Mouse (Mus musculus) stomach, postnatal 0 days (tissue): Measurements from ENCODE around the gene Atcay. TPM values are rescaled to one million over a fixed set of nuclear protein-coding genes. Genes with fewer than 3 reads are reported as not detected.
A peak's percentile ranks its signal among the peaks of the same experiment; 100 is the strongest.

Source experiments
- ATAC-seq: fragments of 200-750 bp; cut with Nextera tagmentation; 2 replicates; pipeline ENCODE4 v1.8.0; 2017; ENCODE audit not compliant: low FRiP score, low TSS enrichment
- DNase-seq: peaks from one replicate; pipeline ENCODE4 v3.0.0-alpha.2; 2016; ENCODE audit warnings: low spot score
- H3K27ac ChIP-seq: fragments of 300-500 bp; sonication (generic); replicated peaks from 2 replicates; pipeline ENCODE4 v1.5.1; 2014; ENCODE audit warnings: mild to moderate bottlenecking, control low read depth
- H3K27me3 ChIP-seq: fragments of 300-500 bp; sonication (generic); 2 replicates; pipeline ENCODE4 v1.6.1; 2014; ENCODE audit warnings: low read length; ENCODE audit not compliant: control insufficient read depth, insufficient read depth
- H3K36me3 ChIP-seq: fragments of 300-500 bp; sonication (generic); 2 replicates; pipeline ENCODE4 v1.6.1; 2014; ENCODE audit warnings: low read length, mixed read lengths; ENCODE audit not compliant: control insufficient read depth, insufficient read depth
- H3K4me1 ChIP-seq: fragments of 300-500 bp; sonication (generic); replicated peaks from 2 replicates; pipeline ENCODE4 v1.6.1; 2014; ENCODE audit warnings: antibody characterized with exemption; ENCODE audit not compliant: control insufficient read depth, insufficient read depth
- H3K4me2 ChIP-seq: fragments of 300-500 bp; sonication (generic); replicated peaks from 2 replicates; pipeline ENCODE4 v1.6.1; 2014; ENCODE audit warnings: low read depth, mild to moderate bottlenecking, control low read depth, moderate library complexity
- H3K4me3 ChIP-seq: fragments of 300-500 bp; sonication (generic); 2 replicates; pipeline ENCODE4 v1.5.1; 2014; ENCODE audit warnings: low read depth, low read length, control low read depth
- H3K9ac ChIP-seq: fragments of 300-500 bp; sonication (generic); 2 replicates; pipeline ENCODE4 v1.6.1; 2014; ENCODE audit warnings: mild to moderate bottlenecking, low read length, control low read depth, mixed read lengths
- H3K9me3 ChIP-seq: fragments of 300-500 bp; sonication (generic); 2 replicates; pipeline ENCODE4 v1.6.1; 2016; ENCODE audit warnings: low read length; ENCODE audit not compliant: control insufficient read depth
- CTCF ChIP-seq: IDR thresholded peaks from 2 replicates; pipeline ENCODE4 v1.5.1; 2016; ENCODE audit warnings: antibody characterized with exemption, low read depth, mild to moderate bottlenecking, moderate library complexity
- EP300 ChIP-seq: optimal IDR thresholded peaks from 2 replicates; pipeline ENCODE3; 2016; ENCODE audit warnings: antibody characterized with exemption
- WGBS: fragments of 180-500 bp; shearing (Covaris S2); extraction: QIAGEN DNeasy Blood & Tissue Kit; methylation state at CpG from one replicate; pipeline ENCODE4 v1.1.7; 2014; 5-methylcytosine and 5-hydroxymethylcytosine counted together
- microRNA-seq: library from miRNA; unstranded; fragments of <30 nt; microRNA quantifications from one replicate; pipeline ENCODE4, GENCODE M21; 2016
- polyA plus RNA-seq: library from polyadenylated mRNA; unstranded; fragments of >200 nt; fragmentation: Nextera tagmentation; extraction: Ambion mirVana; gene quantifications from 2 replicates; pipeline ENCODE4 v1.2.1, GENCODE M21; 2015

Gene Atcay
- polyA plus RNA-seq, 1 experiment from 2014 or later = 0.91 TPM

- Histone ChIP-seq H3K36me3 (peaks cover 11% of the 10 kb centered on the region; the same call in 1 of the 2 replicates), H3K27me3 (no peaks in the 10 kb centered on the region), H3K9ac (peak within 1 kb of the TSS; percentile 88), H3K4me3 (peak within 1 kb of the TSS; percentile 91), H3K9me3 (no peaks in the 10 kb centered on the region), H3K4me2 (peak within 1 kb of the TSS; percentile 93), H3K27ac (peak within 1 kb of the TSS; percentile 87), H3K4me1 (no peaks in the 10 kb centered on the region)
- under 1% methylated on average over 49 of the region's 64 CpGs for WGBS
- peak; percentile 100 for DNase-seq
- TF ChIP-seq CTCF (no peak), EP300 (no peak)
- peak; percentile 91 for ATAC-seq
These were observed 63.2 kb downstream of the Atcay start, which contains the start of gene Pias4 for GRCm38 (mm10) chr10:81167200-81168086. Gene Pias4, minus strand, starts transcription at chr10:81167923.

GRCm38 (mm10) chr10:81165118-81165517 is 65.5 kb downstream of the Atcay start:
- Histone ChIP-seq H3K4me2 (no peak overlapping the region), H3K4me1 (no peaks in the 10 kb centered on the region), H3K27me3 (no peaks in the 10 kb centered on the region), H3K36me3 (peaks cover 11% of the 10 kb centered on the region; the same call in 1 of the 2 replicates), H3K4me3 (no peak overlapping the region), H3K9me3 (no peaks in the 10 kb centered on the region), H3K27ac (no peak overlapping the region), H3K9ac (no peak overlapping the region)
- DNase-seq (no peak), ATAC-seq (no peak)
- 68% methylated on average over 8 of the region's 8 CpGs for WGBS
- TF ChIP-seq CTCF (no peak), EP300 (no peak)

DNA sequence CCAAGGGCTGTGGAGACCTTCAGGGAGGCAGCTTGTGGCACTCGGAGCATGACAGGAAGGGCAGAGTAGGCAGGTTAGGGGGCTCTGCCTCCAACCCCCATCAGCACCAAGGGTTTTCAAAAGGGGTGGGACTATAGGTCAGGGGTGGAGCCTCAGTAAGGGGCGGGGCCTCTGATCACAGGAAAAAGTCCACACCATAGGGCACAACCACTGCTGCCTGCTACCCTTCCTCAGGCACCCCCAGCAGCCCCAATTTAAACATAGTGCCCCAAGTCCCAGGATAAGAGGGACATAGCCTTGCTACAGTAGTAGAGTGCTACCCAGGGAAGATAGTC is 68.3 kb downstream of the Atcay start:
- no peak overlapping the region for H3K27ac ChIP-seq
- ATAC-seq (no peak), DNase-seq (no peak)
- no peaks in the 10 kb centered on the region for H3K27me3 ChIP-seq
- H3K4me1 ChIP-seq = no peaks in the 10 kb centered on the region
- H3K9me3 ChIP-seq = no peaks in the 10 kb centered on the region
- TF ChIP-seq CTCF (no peak), EP300 (no peak)
- no peak overlapping the region for H3K4me3 ChIP-seq
- 64% methylated on average over 2 of the region's 2 CpGs for WGBS
- peaks cover 16% of the 10 kb centered on the region; the same call in 1 of the 2 replicates for H3K36me3 ChIP-seq
- H3K9ac ChIP-seq = no peak overlapping the region
- H3K4me2 ChIP-seq = no peak overlapping the region

GRCm38 (mm10) chr10:81161602-81162317 is 68.9 kb downstream of the Atcay start:
- H3K9ac ChIP-seq = no peak overlapping the region
- no peaks in the 10 kb centered on the region for H3K9me3 ChIP-seq
- WGBS = 74% methylated on average over 8 of the region's 8 CpGs
- H3K36me3 ChIP-seq = peaks cover 19% of the 10 kb centered on the region; the same call in 1 of the 2 replicates
- ATAC-seq (no peak), DNase-seq (no peak)
- no peak overlapping the region for H3K4me3 ChIP-seq
- H3K27me3 ChIP-seq = no peaks in the 10 kb centered on the region
- H3K27ac ChIP-seq = no peak overlapping the region
- no peak overlapping the region for H3K4me2 ChIP-seq
- H3K4me1 ChIP-seq = no peaks in the 10 kb centered on the region
- TF ChIP-seq EP300 = no peak
- no peak for TF ChIP-seq CTCF

GRCm38 (mm10) chr10:81154736-81155135 is 75.9 kb downstream of the Atcay start:
- WGBS = 64% methylated on average over 6 of the region's 6 CpGs
- no peak overlapping the region for H3K4me2 ChIP-seq
- DNase-seq = no peak
- no peak for ATAC-seq
- H3K27ac ChIP-seq = 0 out of 2 replicates have a peak overlapping the region, but pooled peaks have one; percentile 18
- H3K4me1 ChIP-seq = no peaks in the 10 kb centered on the region
- TF ChIP-seq EP300 (no peak), CTCF (no peak)
- 0 out of 2 replicates have a peak overlapping the region, but pooled peaks have one; percentile 13 for H3K9ac ChIP-seq
- no peaks in the 10 kb centered on the region for H3K27me3 ChIP-seq
- no peak overlapping the region for H3K4me3 ChIP-seq
- peaks cover 34% of the 10 kb centered on the region for H3K36me3 ChIP-seq
- H3K9me3 ChIP-seq = no peaks in the 10 kb centered on the region

Small RNA genes within 50 kb of the gene (microRNA-seq; reads per million reads assigned to microRNA genes)
- gene Mir3057 = 2.9 reads per million

Other genes starting within 250 kb of the Atcay start
- 1.3 and 1.8 TPM in 2 replicates for gene Gng7, start 215.9 kb downstream of the Atcay start, polyA plus RNA-seq
- 0.40 and 0.42 TPM in 2 replicates for gene Diras1, start 205.2 kb downstream of the Atcay start, polyA plus RNA-seq
- gene Slc39a3, start 193.4 kb downstream of the Atcay start, polyA plus RNA-seq = 11.0 and 11.1 TPM in 2 replicates
- gene Sgta, start 170.7 kb downstream of the Atcay start, polyA plus RNA-seq = 93.7 and 98.7 TPM in 2 replicates
- 77.2 and 83.8 TPM in 2 replicates for gene Thop1, start 160.8 kb downstream of the Atcay start, polyA plus RNA-seq
- 9.3 and 10.4 TPM in 2 replicates for gene Creb3l3, start 132.0 kb downstream of the Atcay start, polyA plus RNA-seq
- 135 and 142 TPM in 2 replicates for gene Map2k2, start 124.9 kb downstream of the Atcay start, polyA plus RNA-seq
- gene Zbtb7a, start 95.6 kb downstream of the Atcay start, polyA plus RNA-seq = 87.5 and 94.1 TPM in 2 replicates
- 18.7 and 20.9 TPM in 2 replicates for gene Pias4, start 62.9 kb downstream of the Atcay start, polyA plus RNA-seq
- gene Eef2, start 54.2 kb downstream of the Atcay start, polyA plus RNA-seq = 337 and 380 TPM in 2 replicates
- gene Dapk3, start 47.8 kb downstream of the Atcay start, polyA plus RNA-seq = 44.6 and 51.8 TPM in 2 replicates
- gene 4930442H23Rik, start 47.0 kb downstream of the Atcay start, polyA plus RNA-seq = 0.07 TPM in 1 of 2 replicates, not detected in the other
- 0.07 TPM in 1 of 2 replicates, not detected in the other for gene Nmrk2, start 28.8 kb downstream of the Atcay start, polyA plus RNA-seq
- 2.1 and 3.2 TPM in 2 replicates for gene Zfr2, start 2.3 kb upstream of the Atcay start, polyA plus RNA-seq
- gene Matk, start 22.1 kb upstream of the Atcay start, polyA plus RNA-seq = 1.0 and 1.6 TPM in 2 replicates
- gene Mrpl54, start 36.1 kb upstream of the Atcay start, polyA plus RNA-seq = 210 and 215 TPM in 2 replicates
- 30.5 and 34.6 TPM in 2 replicates for gene Apba3, start 36.1 kb upstream of the Atcay start, polyA plus RNA-seq
- 42.5 and 46.0 TPM in 2 replicates for gene Tjp3, start 60.7 kb upstream of the Atcay start, polyA plus RNA-seq
- gene Pip5k1c, start 62.1 kb upstream of the Atcay start, polyA plus RNA-seq = 19.1 and 21.1 TPM in 2 replicates
- gene Cactin, start 90.3 kb upstream of the Atcay start, polyA plus RNA-seq = 16.2 and 16.6 TPM in 2 replicates
- 19.7 and 20.2 TPM in 2 replicates for gene Tbxa2r, start 97.9 kb upstream of the Atcay start, polyA plus RNA-seq
- gene Gipc3, start 112.4 kb upstream of the Atcay start, polyA plus RNA-seq = 0.06 and 0.10 TPM in 2 replicates
- gene Hmg20b, start 119.6 kb upstream of the Atcay start, polyA plus RNA-seq = 72.2 and 77.9 TPM in 2 replicates
- 7.4 and 7.9 TPM in 2 replicates for gene Mfsd12, start 126.7 kb upstream of the Atcay start, polyA plus RNA-seq
- 16.5 and 17.5 TPM in 2 replicates for gene 4930404N11Rik, start 135.0 kb upstream of the Atcay start, polyA plus RNA-seq
- 51.4 and 51.6 TPM in 2 replicates for gene Fzr1, start 147.7 kb upstream of the Atcay start, polyA plus RNA-seq
- 59.4 and 63.0 TPM in 2 replicates for gene Dohh, start 153.6 kb upstream of the Atcay start, polyA plus RNA-seq
- gene Gm48551, start 153.6 kb upstream of the Atcay start, polyA plus RNA-seq = 1.1 and 1.4 TPM in 2 replicates
- 0.29 and 0.36 TPM in 2 replicates for gene Gm48552, start 158.2 kb upstream of the Atcay start, polyA plus RNA-seq
- gene Smim24, start 162.2 kb upstream of the Atcay start, polyA plus RNA-seq = 205 and 239 TPM in 2 replicates
- gene Nfic, start 224.8 kb upstream of the Atcay start, polyA plus RNA-seq = 40.4 and 42.4 TPM in 2 replicates